Mouse (Mus musculus): ENCODE results near the gene Ssh1. TPM values are rescaled to one million over a fixed set of nuclear protein-coding genes. Genes with fewer than 3 reads are reported as not detected.
A peak's percentile ranks its signal among the peaks of the same experiment; 100 is the strongest.

The Ssh1 gene
- total RNA-seq, 1 experiment = 11.8 TPM

GRCm38 (mm10) chr5:113918654-113919053 lies 75.0 kb downstream of the Ssh1 start:
- Histone ChIP-seq H3K4me3 (ENCODE audit: insufficient read depth in 1 of 2, low read depth in 1 of 2, low read length in 2 of 2, poor library complexity in 1 of 2, severe bottlenecking in 1 of 2) (no peak overlapping the region), H3K27ac (ENCODE audit: insufficient read depth, low read depth, low read length, poor library complexity, severe bottlenecking) (no peak overlapping the region; the same call in 1 of the 2 replicates), H3K4me1 (ENCODE audit: control insufficient read depth in 2 of 2, insufficient read depth in 2 of 2, low read length in 2 of 2, poor library complexity in 1 of 2) (peaks cover 0 to 10% of the 10 kb centered on the region in 2 experiments; a peak in 1 of 4 replicates), H3K9me3 (ENCODE audit: control insufficient read depth, insufficient read depth, low read depth, low read length) (no peaks in the 10 kb centered on the region), H3K36me3 (ENCODE audit: control insufficient read depth, insufficient read depth, low read length, poor library complexity, severe bottlenecking) (no peaks in the 10 kb centered on the region), H3K9ac (ENCODE audit: insufficient read depth, low read depth, low read length, poor library complexity, severe bottlenecking) (no peak overlapping the region)
- DNase-seq (ENCODE audit: low read depth, low spot score) = no peak
- in situ Hi-C loops (cut with MboI; ENCODE audit: low sequenced_read_pairs in 2 of 2, unreplicated experiment in 2 of 2) = no loop called here
- no peak for TF ChIP-seq HCFC1 (IDR thresholded peaks at IDR 0.05; ENCODE audit: borderline replicate concordance, insufficient read depth, low read length)
- TF ChIP-seq ZC3H11A (IDR thresholded peaks at IDR 0.05; ENCODE audit: borderline replicate concordance, low read depth, low read length) = no peak
- no peak for TF ChIP-seq MAFK (IDR thresholded peaks at IDR 0.05; ENCODE audit: insufficient read depth, low read depth, low read length)
- TF ChIP-seq ZNF384 (IDR thresholded peaks at IDR 0.05; ENCODE audit: low read depth, low read length) = no peak
- TF ChIP-seq CHD2 (IDR thresholded peaks at IDR 0.05; ENCODE audit: low read depth, low read length) = no peak

- Histone ChIP-seq H3K4me3 (ENCODE audit: insufficient read depth in 1 of 2, low read depth in 1 of 2, low read length in 2 of 2, poor library complexity in 1 of 2, severe bottlenecking in 1 of 2) (no peak overlapping the region), H3K27ac (ENCODE audit: insufficient read depth, low read depth, low read length, poor library complexity, severe bottlenecking) (no peak overlapping the region), H3K9me3 (ENCODE audit: control insufficient read depth, insufficient read depth, low read depth, low read length) (no peaks in the 10 kb centered on the region), H3K36me3 (ENCODE audit: control insufficient read depth, insufficient read depth, low read length, poor library complexity, severe bottlenecking) (no peaks in the 10 kb centered on the region), H3K4me1 (ENCODE audit: control insufficient read depth in 2 of 2, insufficient read depth in 2 of 2, low read length in 2 of 2, poor library complexity in 1 of 2) (peaks cover 9% of the 10 kb centered on the region in 2 experiments; a peak in 3 of 4 replicates), H3K9ac (ENCODE audit: insufficient read depth, low read depth, low read length, poor library complexity, severe bottlenecking) (no peak overlapping the region)
- in situ Hi-C loops (cut with MboI; ENCODE audit: low sequenced_read_pairs in 2 of 2, unreplicated experiment in 2 of 2) = no loop called here
- no peak for DNase-seq (ENCODE audit: low read depth, low spot score)
- no peak for TF ChIP-seq CHD2 (IDR thresholded peaks at IDR 0.05; ENCODE audit: low read depth, low read length)
- no peak for TF ChIP-seq ZNF384 (IDR thresholded peaks at IDR 0.05; ENCODE audit: low read depth, low read length)
- TF ChIP-seq MAFK (IDR thresholded peaks at IDR 0.05; ENCODE audit: insufficient read depth, low read depth, low read length) = no peak
- no peak for TF ChIP-seq HCFC1 (IDR thresholded peaks at IDR 0.05; ENCODE audit: borderline replicate concordance, insufficient read depth, low read length)
- no peak for TF ChIP-seq ZC3H11A (IDR thresholded peaks at IDR 0.05; ENCODE audit: borderline replicate concordance, low read depth, low read length)
Measured at GRCm38 (mm10) chr5:113910705-113911104, 83.0 kb downstream of the Ssh1 start.

GRCm38 (mm10) chr5:113910065-113910701 lies 83.5 kb downstream of the Ssh1 start:
- Histone ChIP-seq H3K36me3 (ENCODE audit: control insufficient read depth, insufficient read depth, low read length, poor library complexity, severe bottlenecking) (no peaks in the 10 kb centered on the region), H3K9me3 (ENCODE audit: control insufficient read depth, insufficient read depth, low read depth, low read length) (no peaks in the 10 kb centered on the region), H3K9ac (ENCODE audit: insufficient read depth, low read depth, low read length, poor library complexity, severe bottlenecking) (peak overlapping the region; percentile 50; the same call in 1 of the 2 replicates), H3K27ac (ENCODE audit: insufficient read depth, low read depth, low read length, poor library complexity, severe bottlenecking) (no peak overlapping the region; the same call in 1 of the 2 replicates), H3K4me1 (ENCODE audit: control insufficient read depth in 2 of 2, insufficient read depth in 2 of 2, low read length in 2 of 2, poor library complexity in 1 of 2) (peaks cover 9 to 14% of the 10 kb centered on the region in 2 experiments; a peak in 3 of 4 replicates), H3K4me3 (ENCODE audit: insufficient read depth in 1 of 2, low read depth in 1 of 2, low read length in 2 of 2, poor library complexity in 1 of 2, severe bottlenecking in 1 of 2) (no peak overlapping the region)
- DNase-seq (ENCODE audit: low read depth, low spot score) = no peak
- in situ Hi-C loops (cut with MboI; ENCODE audit: low sequenced_read_pairs in 2 of 2, unreplicated experiment in 2 of 2) = no loop called here
- TF ChIP-seq ZC3H11A (IDR thresholded peaks at IDR 0.05; ENCODE audit: borderline replicate concordance, low read depth, low read length) = no peak
- no peak for TF ChIP-seq MAFK (IDR thresholded peaks at IDR 0.05; ENCODE audit: insufficient read depth, low read depth, low read length)
- no peak for TF ChIP-seq CHD2 (IDR thresholded peaks at IDR 0.05; ENCODE audit: low read depth, low read length)
- TF ChIP-seq ZNF384 (IDR thresholded peaks at IDR 0.05; ENCODE audit: low read depth, low read length) = no peak
- TF ChIP-seq HCFC1 (IDR thresholded peaks at IDR 0.05; ENCODE audit: borderline replicate concordance, insufficient read depth, low read length) = no peak

GRCm38 (mm10) chr5:113908592-113909441 lies 84.9 kb downstream of the Ssh1 start, which contains the start of gene Coro1c:
Gene Coro1c (minus strand): TSS chr5:113908758.
- peaks cover 11 to 17% of the 10 kb centered on the region in 2 experiments; a peak in 3 of 4 replicates for H3K4me1 ChIP-seq (ENCODE audit: control insufficient read depth in 2 of 2, insufficient read depth in 2 of 2, low read length in 2 of 2, poor library complexity in 1 of 2)
- no peaks in the 10 kb centered on the region for H3K36me3 ChIP-seq (ENCODE audit: control insufficient read depth, insufficient read depth, low read length, poor library complexity, severe bottlenecking)

More at GRCm38 (mm10) chr5:113908592-113909441, 84.9 kb downstream of the Ssh1 start, which contains the start of gene Coro1c:
- TF ChIP-seq ZC3H11A (IDR thresholded peaks at IDR 0.05; ENCODE audit: borderline replicate concordance, low read depth, low read length) = no peak
- TF ChIP-seq CHD2 (IDR thresholded peaks at IDR 0.05; ENCODE audit: low read depth, low read length) = no peak
- TF ChIP-seq MAFK (IDR thresholded peaks at IDR 0.05; ENCODE audit: insufficient read depth, low read depth, low read length) = no peak
- peak; percentile 97 for DNase-seq (ENCODE audit: low read depth, low spot score)
- peak within 1 kb of the TSS; percentile 89 for H3K9ac ChIP-seq (ENCODE audit: insufficient read depth, low read depth, low read length, poor library complexity, severe bottlenecking)
- no peaks in the 10 kb centered on the region for H3K9me3 ChIP-seq (ENCODE audit: control insufficient read depth, insufficient read depth, low read depth, low read length)
- peak within 1 kb of the TSS; percentile 86 for H3K27ac ChIP-seq (ENCODE audit: insufficient read depth, low read depth, low read length, poor library complexity, severe bottlenecking)
- in situ Hi-C loops (cut with MboI; ENCODE audit: low sequenced_read_pairs in 2 of 2, unreplicated experiment in 2 of 2) = no loop called here
- H3K4me3 ChIP-seq (ENCODE audit: insufficient read depth in 1 of 2, low read depth in 1 of 2, low read length in 2 of 2, poor library complexity in 1 of 2, severe bottlenecking in 1 of 2) = peak within 1 kb of the TSS; percentile 85 to 90

Data from ES-E14 (cell line).